Mouse (Mus musculus) CD4-positive naive resting alpha-beta T cell, adult 57 days (primary cell): ENCODE data around the gene Krtap20-2. TPM values are rescaled to one million over a fixed set of nuclear protein-coding genes. Genes with fewer than 3 reads are reported as not detected.

Experiments
- total RNA-seq: library from RNA; stranded (reverse); gene quantifications from one replicate; pipeline ENCODE4 v1.2.4, GENCODE M21; 2023

Gene Krtap20-2
- not detected for total RNA-seq

DNA sequence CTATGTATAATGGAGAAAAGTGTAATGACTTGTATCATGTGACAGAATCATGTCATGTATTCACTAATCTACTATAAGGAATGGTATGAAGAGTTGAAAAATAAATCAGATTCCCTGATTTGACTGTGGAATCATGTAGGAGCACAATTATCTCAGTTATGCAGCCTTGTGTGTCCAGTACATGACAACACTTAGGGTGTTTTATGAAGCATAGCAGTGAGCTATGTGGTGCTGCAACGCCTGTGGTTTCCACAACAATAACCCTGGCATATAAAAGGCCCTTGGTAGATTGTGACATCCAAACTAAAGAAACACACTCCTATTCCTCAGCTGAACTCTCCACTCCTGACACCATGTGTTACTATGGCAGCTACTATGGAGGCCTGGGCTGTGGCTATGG is at the start of gene Krtap20-2:
Gene Krtap20-2 (plus strand): TSS at position 301 of the 400 bp plus-strand sequence.

GRCm38 (mm10) chr16:89157652-89158051 is 48.0 kb upstream of the Krtap20-2 start, which contains the start of gene Gm9789:
TSS of gene Gm9789 (plus strand) at chr16:89157952.

DNA sequence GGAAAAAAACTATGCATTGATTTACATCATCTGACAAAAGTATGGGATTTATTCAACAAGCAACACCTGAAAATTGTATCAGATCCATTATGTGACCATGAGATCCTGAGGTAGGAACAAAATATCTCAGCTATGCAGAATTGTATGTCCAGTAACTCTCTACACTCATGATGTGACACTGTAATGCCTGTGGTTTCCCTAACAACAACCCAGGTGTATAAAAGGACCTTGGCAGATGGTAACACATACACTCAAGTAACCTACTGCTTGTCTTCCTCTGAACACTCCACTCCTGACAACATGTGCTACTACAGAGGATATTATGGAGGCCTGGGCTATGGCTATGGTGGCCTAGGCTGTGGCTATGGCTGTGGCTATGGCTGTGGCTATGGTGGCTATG is 36.5 kb upstream of the Krtap20-2 start, which contains the start of gene Gm7735:
Gene Gm7735 (plus strand): TSS at position 301 of the 400 bp plus-strand sequence.

GRCm38 (mm10) chr16:89174435-89174834 is 31.2 kb upstream of the Krtap20-2 start, which contains the start of gene 1110057P08Rik:
TSS of gene 1110057P08Rik (plus strand) at chr16:89174735.

Other genes starting within 250 kb of the Krtap20-2 start
- gene Krtap16-3, start 243.0 kb upstream of the Krtap20-2 start, total RNA-seq: not detected
- not detected for gene Krtap22-2, start 195.1 kb upstream of the Krtap20-2 start, total RNA-seq
- not detected for gene Gm10229, start 190.6 kb upstream of the Krtap20-2 start, total RNA-seq
- gene Krtap6-1, start 174.2 kb upstream of the Krtap20-2 start, total RNA-seq: not detected
- not detected for gene Gm10228, start 164.4 kb upstream of the Krtap20-2 start, total RNA-seq
- not detected for gene Krtap6-5, start 158.0 kb upstream of the Krtap20-2 start, total RNA-seq
- not detected for gene 1110025L11Rik, start 141.9 kb upstream of the Krtap20-2 start, total RNA-seq
- not detected for gene Krtap6-3, start 121.8 kb upstream of the Krtap20-2 start, total RNA-seq
- gene Gm6358, start 65.0 kb upstream of the Krtap20-2 start, total RNA-seq: not detected
- not detected for gene Gm10061, start 54.8 kb upstream of the Krtap20-2 start, total RNA-seq
- gene Gm9789, start 47.9 kb upstream of the Krtap20-2 start, total RNA-seq: not detected
- not detected for gene Gm7735, start 36.4 kb upstream of the Krtap20-2 start, total RNA-seq
- not detected for gene 1110057P08Rik, start 31.1 kb upstream of the Krtap20-2 start, total RNA-seq
- gene Krtap21-1, start 198.0 kb downstream of the Krtap20-2 start, total RNA-seq: not detected
- not detected for gene Krtap6-2, start 214.2 kb downstream of the Krtap20-2 start, total RNA-seq